Mouse (Mus musculus) spleen, adult 2 months (tissue): Measurements from ENCODE around the gene Apobec2. TPM values are rescaled to one million over a fixed set of nuclear protein-coding genes. Genes with fewer than 3 reads are reported as not detected.
A peak's percentile ranks its signal among the peaks of the same experiment; 100 is the strongest.

Source experiments
- DNase-seq, 2 experiments: peaks; one replicate each; pipeline versions ENCODE4 v3.0.0 to v3.0.0-alpha.2; 2012 to 2021; ENCODE audit warnings: low spot score in 2 of 2, low read depth in 1 of 2
- H3K27ac ChIP-seq: fragments of 200-500 bp; 2 replicates; pipeline ENCODE4 v1.5.1; 2012; ENCODE audit warnings: low read length, inconsistent platforms; ENCODE audit not compliant: insufficient read depth
- H3K27me3 ChIP-seq: fragments of 200-500 bp; 2 replicates; pipeline ENCODE4 v1.6.1; 2012; ENCODE audit warnings: mild to moderate bottlenecking, moderate library complexity, low read length, inconsistent platforms; ENCODE audit not compliant: control insufficient read depth, insufficient read depth
- H3K36me3 ChIP-seq: fragments of 200-500 bp; 2 replicates; pipeline ENCODE4 v1.6.1; 2012; ENCODE audit warnings: mild to moderate bottlenecking, low read length, inconsistent platforms; ENCODE audit not compliant: control insufficient read depth, insufficient read depth
- H3K4me1 ChIP-seq: fragments of 200-500 bp; 2 replicates; pipeline ENCODE4 v1.6.1; 2011; ENCODE audit warnings: inconsistent platforms; ENCODE audit not compliant: control insufficient read depth, insufficient read depth, insufficient read length
- H3K4me3 ChIP-seq: fragments of 200-500 bp; 2 replicates; pipeline ENCODE4 v1.5.1; 2011; ENCODE audit warnings: mild to moderate bottlenecking, inconsistent platforms; ENCODE audit not compliant: insufficient read depth, insufficient read length; ENCODE audit errors: extremely low read depth
- CTCF ChIP-seq: fragments of 200-500 bp; IDR thresholded peaks from 2 replicates; pipeline ENCODE4 v1.5.1; 2011; ENCODE audit warnings: mild to moderate bottlenecking, inconsistent platforms; ENCODE audit not compliant: insufficient read depth, insufficient read length, insufficient replicate concordance; ENCODE audit errors: extremely low read depth
- POLR2A ChIP-seq: fragments of 200-500 bp; IDR thresholded peaks from 2 replicates; pipeline ENCODE4 v1.6.1; 2011; ENCODE audit warnings: low read depth, low read length, inconsistent platforms
- WGBS: fragments of 180-500 bp; shearing (Covaris S2); methylation state at CpG from one replicate; pipeline ENCODE4 v1.1.7; 2018; 5-methylcytosine and 5-hydroxymethylcytosine counted together
- polyA plus RNA-seq: library from polyadenylated mRNA; depleted of rRNA; stranded (reverse); fragments of >200 nt; gene quantifications from 2 replicates; pipeline ENCODE4 v1.2.3, GENCODE M21; 2012

The Apobec2 gene
- polyA plus RNA-seq, 1 experiment = 0.29 TPM

DNA sequence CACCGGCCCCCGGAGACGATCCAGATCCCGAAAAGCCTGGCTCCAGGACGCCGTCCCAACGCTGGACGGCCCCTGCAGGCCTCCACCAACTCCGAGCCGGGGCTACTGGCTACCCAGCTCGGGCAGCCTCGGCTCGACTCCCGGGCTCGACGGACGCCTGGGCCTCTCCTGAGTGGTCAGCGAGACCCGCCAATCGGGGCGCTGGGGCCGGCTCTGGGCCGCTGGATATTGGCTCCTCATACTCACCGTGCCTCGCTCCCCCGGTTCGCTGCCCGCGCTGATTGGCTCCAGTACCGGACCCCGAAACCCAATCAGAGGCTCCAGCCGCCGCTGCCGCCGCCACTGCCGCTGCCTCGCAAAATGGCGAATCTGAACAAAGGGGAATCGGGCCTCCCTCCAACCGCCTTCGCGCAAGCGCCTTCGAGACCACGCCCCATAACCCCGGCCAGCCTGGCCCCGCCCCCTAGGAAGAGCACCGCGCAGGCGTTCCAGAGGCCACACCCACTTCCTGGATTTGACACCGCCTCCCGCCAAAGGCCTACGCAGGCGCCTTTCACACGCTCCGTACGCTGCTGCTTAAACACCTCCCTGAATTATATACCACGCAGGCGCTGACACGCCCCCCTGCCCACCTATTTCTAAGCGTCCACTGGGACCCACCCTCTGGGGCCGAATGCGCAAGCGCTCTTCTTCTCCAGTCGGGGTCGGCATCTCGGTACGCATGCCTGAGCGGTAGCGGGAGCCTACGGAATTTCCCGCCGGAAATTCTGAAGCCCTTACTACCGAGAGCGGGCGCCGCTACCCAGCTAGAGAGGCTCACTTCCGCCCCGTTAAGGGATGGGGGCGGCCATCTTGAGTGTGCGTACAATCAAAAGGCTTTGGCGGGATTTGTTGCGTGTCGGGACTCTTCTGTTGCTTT is 23.1 kb downstream of the Apobec2 start, which contains the start of the genes Nfya and Oard1:
TSS of gene Nfya (minus strand) at position 527 of the 919 bp plus-strand sequence.
TSS of gene Oard1 (plus strand) at position 635 of the 919 bp plus-strand sequence.
- Histone ChIP-seq H3K27ac (peak within 1 kb of the TSS; percentile 99), H3K4me3 (peak within 1 kb of the TSS; percentile 88), H3K36me3 (peaks cover 11% of the 10 kb centered on the region), H3K27me3 (no peaks in the 10 kb centered on the region), H3K4me1 (peaks cover 6% of the 10 kb centered on the region)
- peak; percentile 99 to 100 for DNase-seq
- TF ChIP-seq CTCF = no peak
- TF ChIP-seq POLR2A = peak; percentile 33
- under 1% methylated on average over 84 of the region's 84 CpGs for WGBS

DNA sequence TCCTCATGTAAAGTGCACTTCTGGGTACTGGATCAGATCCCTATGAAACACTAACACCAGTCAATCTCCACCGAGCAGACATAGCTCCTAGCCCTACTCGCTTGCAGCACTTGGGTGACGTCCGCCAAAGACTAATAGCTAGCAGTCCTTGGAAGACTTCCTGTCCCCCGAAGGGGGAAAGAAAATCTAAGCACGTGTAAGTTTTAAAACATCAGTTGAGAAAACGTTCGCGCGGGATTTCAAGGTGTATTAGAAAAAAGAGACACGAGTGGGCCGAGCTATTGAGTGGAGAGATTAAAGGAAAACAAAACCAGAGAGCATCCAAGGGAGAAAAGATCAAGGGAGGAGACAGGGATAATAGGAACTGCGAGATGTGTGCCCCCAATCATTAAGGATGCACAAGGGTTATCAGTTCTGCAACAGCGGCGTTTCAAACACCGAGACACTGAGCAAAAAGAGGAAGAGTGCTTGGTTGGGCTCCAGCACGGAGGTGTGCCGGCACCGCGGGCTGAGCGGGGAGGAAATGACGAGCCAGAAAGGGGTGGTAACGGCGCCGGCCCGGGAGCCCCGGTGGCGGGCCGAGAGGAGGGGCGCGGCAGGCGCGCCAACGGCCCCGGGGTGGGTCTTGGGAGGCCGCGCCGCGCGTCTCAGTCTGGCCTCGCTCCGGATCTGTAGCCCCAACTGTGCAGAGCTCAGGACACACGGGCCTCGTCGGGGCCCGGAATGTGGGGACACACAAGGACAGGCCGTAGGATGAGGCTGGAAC is 24.0 kb downstream of the Apobec2 start:
- peak; percentile 75 to 87 for DNase-seq
- under 1% methylated on average over 47 of the region's 47 CpGs for WGBS
- H3K27me3 ChIP-seq = no peaks in the 10 kb centered on the region
- TF ChIP-seq CTCF (no peak), POLR2A (peak; percentile 60)
- H3K27ac ChIP-seq = peak overlapping the region; percentile 99
- peaks cover 9% of the 10 kb centered on the region for H3K4me1 ChIP-seq
- peak overlapping the region; percentile 78 for H3K4me3 ChIP-seq
- H3K36me3 ChIP-seq = peaks cover 6% of the 10 kb centered on the region; the same call in 1 of the 2 replicates

DNA sequence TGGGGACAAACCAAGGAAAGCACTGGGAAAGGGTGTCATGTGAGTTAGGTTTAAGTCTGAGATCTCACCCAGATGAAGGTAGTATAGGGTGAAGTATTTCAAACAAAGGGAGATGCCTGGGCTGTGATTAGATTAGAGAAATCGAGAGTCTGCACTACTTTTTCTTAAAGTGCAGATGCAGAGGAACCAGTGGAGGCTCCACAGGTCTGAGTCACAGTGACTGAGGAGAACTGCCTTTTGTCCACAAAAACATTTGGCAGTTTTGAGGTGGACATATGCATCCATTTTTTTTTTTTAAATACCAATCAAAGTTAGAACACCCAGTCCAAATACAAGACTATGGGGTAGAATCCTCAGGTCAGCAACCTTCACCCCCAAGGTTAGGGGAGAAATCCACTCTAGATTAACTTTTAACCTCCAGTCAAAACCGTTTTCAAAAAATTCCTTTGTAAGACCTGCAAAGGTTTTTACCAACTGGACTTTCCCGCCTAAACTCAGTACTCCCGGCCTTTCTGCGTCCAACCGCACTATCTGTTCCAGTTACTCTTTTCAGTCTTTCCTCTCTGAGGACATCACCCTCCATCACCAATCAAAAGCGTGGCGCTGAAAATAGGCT is 24.7 kb downstream of the Apobec2 start:
- no peaks in the 10 kb centered on the region for H3K27me3 ChIP-seq
- H3K27ac ChIP-seq = peak overlapping the region; percentile 99
- peak overlapping the region; percentile 78; the same call in 1 of the 2 replicates for H3K4me3 ChIP-seq
- no peak for TF ChIP-seq CTCF
- no peak for TF ChIP-seq POLR2A
- WGBS = 7% methylated on average over 8 of the region's 8 CpGs
- H3K36me3 ChIP-seq = peaks cover 4% of the 10 kb centered on the region; the same call in 1 of the 2 replicates
- no peak for DNase-seq
- peaks cover 9% of the 10 kb centered on the region for H3K4me1 ChIP-seq

DNA sequence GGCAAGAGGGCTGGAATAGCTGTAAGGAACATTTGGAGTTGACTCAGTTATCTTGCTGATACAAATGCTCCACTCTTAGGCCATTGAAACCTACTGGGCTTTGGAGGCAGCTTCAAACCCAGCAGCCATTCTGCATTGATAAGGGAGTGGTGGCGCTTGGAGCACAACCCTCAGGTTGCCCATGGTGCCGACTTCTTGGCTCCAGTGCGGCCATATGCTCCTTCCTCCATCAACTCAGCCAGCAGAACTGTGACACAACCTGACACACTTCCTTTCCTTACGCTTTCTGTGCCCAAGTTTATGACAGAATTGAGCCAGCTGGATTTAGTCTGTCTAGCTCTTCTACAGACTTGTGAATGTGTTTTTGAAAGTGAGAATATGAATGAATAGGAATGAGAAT is 25.6 kb downstream of the Apobec2 start:
- peaks cover 9% of the 10 kb centered on the region for H3K4me1 ChIP-seq
- H3K27me3 ChIP-seq = no peaks in the 10 kb centered on the region
- no peak overlapping the region for H3K4me3 ChIP-seq
- TF ChIP-seq CTCF = no peak
- TF ChIP-seq POLR2A = no peak
- DNase-seq = no peak
- WGBS = 58% methylated on average over 4 of the region's 4 CpGs
- no peaks in the 10 kb centered on the region for H3K36me3 ChIP-seq
- H3K27ac ChIP-seq = no peak overlapping the region

DNA sequence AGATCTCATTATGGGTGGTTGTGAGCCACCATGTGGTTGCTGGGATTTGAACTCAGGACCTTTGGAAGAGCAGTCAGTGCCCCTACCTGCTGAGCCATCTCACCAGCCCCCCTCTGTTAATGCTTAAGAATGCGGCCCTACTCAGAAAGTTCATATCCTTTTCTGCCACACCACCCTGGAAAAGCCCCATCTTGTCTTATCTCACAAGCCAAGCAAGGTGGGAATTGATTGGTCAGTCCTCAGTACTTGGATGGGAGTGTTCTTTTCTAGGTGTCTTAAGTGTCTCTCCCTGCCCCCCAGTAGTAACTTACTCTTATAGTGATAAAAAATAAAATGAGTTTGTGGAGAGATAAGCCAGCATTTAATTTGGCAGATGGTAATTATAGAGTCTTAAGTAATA is 28.0 kb downstream of the Apobec2 start:
- H3K4me1 ChIP-seq = peaks cover 9% of the 10 kb centered on the region
- no peak for TF ChIP-seq CTCF
- no peak for TF ChIP-seq POLR2A
- H3K27ac ChIP-seq = no peak overlapping the region
- 82% methylated on average over 1 of the region's 1 CpGs for WGBS
- DNase-seq = no peak
- H3K36me3 ChIP-seq = peaks cover 3% of the 10 kb centered on the region; the same call in 1 of the 2 replicates
- no peaks in the 10 kb centered on the region for H3K27me3 ChIP-seq
- H3K4me3 ChIP-seq = no peak overlapping the region

DNA sequence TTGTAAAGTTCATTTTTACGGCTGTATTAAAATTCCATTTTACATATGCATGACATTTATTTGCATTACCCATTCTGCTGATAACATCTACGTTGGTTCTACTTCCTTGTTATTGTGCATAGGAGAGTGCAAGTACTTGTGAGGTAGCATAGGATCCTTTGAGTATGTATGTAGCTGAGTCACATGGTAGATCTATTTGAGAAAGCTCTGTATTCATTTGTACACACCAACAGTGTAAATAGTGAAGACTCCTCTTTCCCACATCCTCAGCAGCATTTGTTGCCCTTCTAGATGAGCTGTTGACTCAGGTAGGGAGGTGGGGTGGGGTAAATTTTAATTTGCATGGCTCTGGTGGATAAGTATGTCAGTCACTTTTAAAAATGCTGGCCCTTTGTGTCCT is 28.9 kb downstream of the Apobec2 start:
- Histone ChIP-seq H3K27ac (no peak overlapping the region), H3K27me3 (no peaks in the 10 kb centered on the region), H3K4me3 (no peak overlapping the region), H3K4me1 (peaks cover 9% of the 10 kb centered on the region), H3K36me3 (peaks cover 10% of the 10 kb centered on the region)
- 61% methylated on average over 2 of the region's 2 CpGs for WGBS
- no peak for TF ChIP-seq POLR2A
- TF ChIP-seq CTCF = no peak
- no peak for DNase-seq
